Mouse (Mus musculus) thymus, adult 18-20 months (tissue): Measurements from ENCODE around the gene Nrl.
A peak's percentile ranks its signal among the peaks of the same experiment; 100 is the strongest.

ENCODE experiments used
- DNase-seq, 2 experiments: peaks; one replicate each; pipeline ENCODE4 v3.0.0; 2022; ENCODE audit warnings: mixed read lengths in 2 of 2

Nrl gene

DNA sequence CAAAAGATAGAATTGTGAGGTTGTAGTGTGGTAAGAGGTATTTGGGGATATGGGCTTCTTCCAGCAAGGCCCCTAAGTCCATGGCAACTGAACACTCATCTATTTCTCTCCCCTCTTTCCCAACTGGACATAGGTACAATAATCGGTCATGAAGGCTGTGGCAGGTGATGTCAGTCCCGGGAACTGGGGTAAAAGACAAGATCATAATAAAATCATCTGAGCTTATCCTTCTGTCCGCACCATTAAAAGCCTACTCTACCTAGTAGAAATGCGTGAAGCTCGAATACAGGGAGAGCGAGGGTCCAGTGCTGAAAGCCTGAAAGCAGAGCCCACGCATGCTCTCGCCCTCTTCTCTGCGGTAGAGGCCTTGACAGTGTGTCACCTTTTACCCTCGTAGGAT lies 45.2 kb downstream of the Nrl start:
- DNase-seq = no peak

DNA sequence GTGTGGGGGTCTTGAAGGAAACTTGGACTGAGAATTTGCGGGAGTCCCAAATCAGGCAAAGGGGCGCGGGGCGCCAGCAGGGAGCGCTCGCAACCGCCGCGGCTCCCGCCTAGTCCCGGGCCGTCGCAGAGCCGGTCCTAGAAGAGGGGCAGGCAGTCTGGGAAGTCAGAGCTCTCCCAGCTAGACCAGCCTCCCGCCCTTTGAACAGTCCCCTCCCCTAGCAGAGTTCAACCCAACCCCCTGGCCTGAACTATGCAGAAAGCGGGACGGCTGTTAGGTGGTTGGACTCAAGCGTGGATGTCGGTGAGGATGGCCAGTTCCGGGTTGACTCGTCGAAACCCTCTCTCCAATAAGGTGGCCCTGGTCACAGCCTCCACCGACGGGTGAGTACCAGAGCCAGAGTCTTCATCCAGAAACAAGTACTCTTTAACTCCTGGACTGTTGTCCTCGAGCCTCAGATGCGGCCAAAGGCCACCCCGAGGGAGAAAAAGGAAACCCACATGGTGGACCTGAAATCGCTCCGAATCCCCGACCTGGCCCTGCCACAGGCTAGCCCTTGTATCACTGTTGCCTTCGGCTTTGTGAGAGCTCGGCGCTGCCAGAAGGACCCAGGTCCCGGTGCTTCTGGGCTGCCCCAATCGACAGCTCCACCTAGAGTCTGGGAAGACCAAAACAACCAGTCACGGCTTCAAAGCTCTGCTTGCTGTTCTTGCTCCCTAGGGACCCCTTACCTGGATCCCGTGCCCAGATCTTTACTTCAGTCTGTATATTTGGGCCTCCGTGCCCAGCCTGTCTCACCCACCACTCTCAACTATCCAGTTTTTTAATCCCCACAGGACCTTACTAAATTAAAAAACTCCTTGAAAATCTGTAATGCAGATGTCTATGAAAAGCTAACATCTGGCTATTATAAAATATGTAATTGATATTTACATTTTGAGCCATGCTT lies 45.9 kb downstream of the Nrl start, which contains the start of gene Dhrs4:
Dhrs4 (plus strand) TSS at position 108 of the 949 bp plus-strand sequence.
- DNase-seq = peak; percentile 72 to 81

- no peak for DNase-seq
Measured at GRCm38 (mm10) chr14:55477829-55478228, 47.0 kb downstream of the Nrl start.

GRCm38 (mm10) chr14:55477421-55477820 lies 47.4 kb downstream of the Nrl start:
- DNase-seq = no peak

GRCm38 (mm10) chr14:55475654-55476053 lies 49.1 kb downstream of the Nrl start:
- no peak for DNase-seq

DNA sequence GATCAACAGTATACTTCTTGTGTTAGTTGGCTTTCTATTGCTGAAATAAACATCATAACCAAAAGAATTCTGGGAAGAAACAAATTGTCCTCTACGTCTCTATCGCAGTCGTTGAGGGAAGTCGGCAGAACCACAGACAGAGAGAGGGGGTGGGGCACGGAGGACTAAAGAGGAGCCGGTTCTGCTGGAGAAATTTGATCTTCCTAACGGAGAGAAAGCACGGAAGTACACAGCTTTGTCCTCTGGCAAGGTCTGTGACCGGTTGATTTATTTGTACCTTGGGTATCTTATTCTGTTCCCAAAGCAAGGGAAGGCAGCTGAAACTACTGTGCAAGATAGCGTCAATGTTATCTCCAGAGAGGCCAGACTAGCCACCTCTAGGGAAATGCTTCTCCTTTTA lies 54.0 kb downstream of the Nrl start:
- no peak for DNase-seq

GRCm38 (mm10) chr14:55469821-55470220 lies 55.0 kb downstream of the Nrl start:
- DNase-seq = no peak

- DNase-seq = no peak
Measured at GRCm38 (mm10) chr14:55469041-55469440, 55.7 kb downstream of the Nrl start.
